Mouse (Mus musculus): ENCODE measurements around the gene Abcc1. TPM values are rescaled to one million over a fixed set of nuclear protein-coding genes. Genes with fewer than 3 reads are reported as not detected.

Gene Abcc1
- polyA plus RNA-seq (2012; ENCODE audit: insufficient read depth, low replicate concordance) = 2.0 and 5.1 TPM in 2 replicates

DNA sequence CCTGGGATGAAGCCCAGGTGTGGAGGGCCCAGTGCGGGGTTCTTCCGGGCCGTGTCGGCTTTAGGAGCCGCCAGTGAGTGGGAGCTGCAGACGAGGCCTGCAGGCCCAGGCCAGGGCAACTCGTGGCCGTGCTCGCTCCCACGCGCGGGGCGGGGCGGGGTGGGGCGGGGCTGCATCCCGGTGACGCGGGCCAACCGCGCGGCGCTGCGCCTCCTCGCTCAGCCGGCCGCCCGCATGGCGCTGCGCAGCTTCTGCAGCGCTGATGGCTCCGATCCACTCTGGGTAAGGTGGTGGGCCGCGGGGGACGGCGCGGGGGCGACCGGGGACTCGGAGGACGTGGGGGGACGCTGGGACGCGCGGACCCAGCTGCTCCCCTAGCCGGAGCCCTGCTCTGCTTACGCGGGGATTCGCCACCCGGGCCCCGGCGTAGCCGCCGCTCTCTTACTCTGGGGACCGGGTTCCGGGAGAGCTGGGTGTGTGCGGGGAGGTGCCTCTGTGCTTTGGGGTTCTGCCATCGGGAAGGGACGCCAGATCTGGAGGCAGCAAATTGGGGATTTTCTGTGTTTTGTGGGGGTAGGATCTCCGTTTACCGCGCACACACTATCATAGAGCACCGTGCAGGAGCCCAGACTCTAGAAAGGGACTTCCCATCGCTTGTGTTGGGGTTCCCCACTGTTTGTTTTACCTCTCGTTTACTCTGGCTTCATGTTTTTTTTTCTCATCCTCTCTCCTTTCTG is at the start of gene Abcc1:
TSS of gene Abcc1 (plus strand) at position 197 of the 737 bp plus-strand sequence.
- Histone ChIP-seq H3K4me1 (peaks cover 88% of the 10 kb centered on the region), H3K27me3 (replicated peaks) (no peaks in the 10 kb centered on the region), H3K4me3 (replicated peaks) (peak within 1 kb of the TSS; percentile 94), H3K36me3 (replicated peaks; ENCODE audit: low read length) (peaks cover 27% of the 10 kb centered on the region), H3K9me3 (no peaks in the 10 kb centered on the region)
- no peak for TF ChIP-seq FLI1 (IDR thresholded peaks at IDR 0.05; ENCODE audit: low read length)
- no peak for TF ChIP-seq GATA1 (IDR thresholded peaks at IDR 0.05; ENCODE audit: borderline replicate concordance, low read length)

DNA sequence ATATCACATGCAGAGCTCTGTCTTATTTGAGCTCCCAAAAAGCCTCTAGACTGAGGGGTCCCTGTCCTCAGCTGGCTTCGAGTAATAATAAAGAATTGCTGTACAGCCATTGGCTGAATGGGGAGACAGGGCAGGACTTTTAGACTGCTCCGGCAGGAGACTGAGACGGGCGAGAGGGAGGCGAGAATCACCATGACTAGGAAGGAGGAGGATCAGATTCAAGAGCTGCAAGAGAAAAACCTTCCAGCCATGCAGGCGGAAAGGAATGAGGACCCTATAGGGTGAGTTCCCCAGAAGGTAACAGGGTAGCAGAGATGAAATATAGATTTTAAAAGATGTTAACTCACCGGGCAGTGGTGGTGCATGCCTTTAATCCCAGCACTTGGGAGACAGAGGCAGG is 48.4 kb upstream of the Abcc1 start:
- Histone ChIP-seq H3K4me3 (replicated peaks) (no peak overlapping the region), H3K4me1 (peaks cover 66% of the 10 kb centered on the region), H3K36me3 (replicated peaks; ENCODE audit: low read length) (peaks cover 60% of the 10 kb centered on the region), H3K9me3 (no peaks in the 10 kb centered on the region), H3K27me3 (replicated peaks) (no peaks in the 10 kb centered on the region)
- TF ChIP-seq GATA1 (IDR thresholded peaks at IDR 0.05; ENCODE audit: borderline replicate concordance, low read length) = no peak
- TF ChIP-seq FLI1 (IDR thresholded peaks at IDR 0.05; ENCODE audit: low read length) = no peak

DNA sequence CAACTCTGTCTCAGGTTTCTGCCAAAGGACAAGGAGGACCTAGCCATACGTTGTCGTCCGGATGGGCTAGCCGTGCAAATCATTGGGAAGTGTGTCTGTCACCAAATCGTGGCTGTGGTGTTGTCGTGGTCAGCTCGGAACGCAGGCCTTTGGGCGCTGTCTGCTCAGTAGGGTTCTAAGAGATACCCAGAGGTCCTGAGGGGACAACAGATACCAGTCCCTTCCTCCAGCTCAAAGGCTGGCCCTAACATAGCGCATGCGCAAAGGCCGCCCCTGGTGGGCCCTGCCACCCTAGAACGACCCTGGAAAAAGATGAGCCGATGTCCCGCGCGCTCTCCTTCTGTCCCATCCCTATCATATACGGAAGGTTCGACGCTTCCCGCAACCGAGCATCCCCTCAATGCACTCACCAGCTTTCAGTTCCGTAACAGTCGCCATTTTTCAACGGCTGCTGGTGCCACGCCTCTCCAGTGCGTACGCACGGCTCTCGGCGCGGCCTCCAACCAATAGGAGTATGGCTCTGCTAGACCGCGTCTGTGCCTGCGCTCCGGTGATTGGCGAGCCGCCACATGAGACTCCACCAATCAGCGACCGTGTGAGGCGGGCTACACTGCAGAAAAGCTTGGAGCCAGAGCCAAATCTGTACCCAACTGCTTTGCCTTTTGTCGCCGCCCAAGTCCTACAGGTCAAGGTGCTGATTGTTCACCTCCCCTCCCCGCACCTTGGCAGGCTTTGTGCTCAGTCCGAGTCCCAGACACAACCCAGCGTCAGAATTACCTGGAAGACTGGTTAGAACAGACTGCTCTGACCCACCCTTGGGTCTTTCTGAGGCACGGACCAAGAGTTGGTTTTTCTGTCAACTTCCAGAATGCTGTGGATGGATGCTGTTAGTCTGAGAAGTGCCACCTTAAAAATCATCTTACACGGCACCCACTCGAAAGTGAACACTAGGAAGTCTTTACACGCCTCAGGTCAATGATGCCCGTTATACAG is 44.2 kb upstream of the Abcc1 start, which contains the start of gene Fopnl:
TSS of gene Fopnl (minus strand) at position 522 of the 993 bp plus-strand sequence.
- Histone ChIP-seq H3K4me3 (replicated peaks) (peak within 1 kb of the TSS; percentile 92), H3K27me3 (replicated peaks) (no peaks in the 10 kb centered on the region), H3K36me3 (replicated peaks; ENCODE audit: low read length) (peaks cover 24% of the 10 kb centered on the region), H3K9me3 (no peaks in the 10 kb centered on the region), H3K4me1 (peaks cover 50% of the 10 kb centered on the region)
- TF ChIP-seq GATA1 (IDR thresholded peaks at IDR 0.05; ENCODE audit: borderline replicate concordance, low read length) (no peak), FLI1 (IDR thresholded peaks at IDR 0.05; ENCODE audit: low read length) (no peak)

DNA sequence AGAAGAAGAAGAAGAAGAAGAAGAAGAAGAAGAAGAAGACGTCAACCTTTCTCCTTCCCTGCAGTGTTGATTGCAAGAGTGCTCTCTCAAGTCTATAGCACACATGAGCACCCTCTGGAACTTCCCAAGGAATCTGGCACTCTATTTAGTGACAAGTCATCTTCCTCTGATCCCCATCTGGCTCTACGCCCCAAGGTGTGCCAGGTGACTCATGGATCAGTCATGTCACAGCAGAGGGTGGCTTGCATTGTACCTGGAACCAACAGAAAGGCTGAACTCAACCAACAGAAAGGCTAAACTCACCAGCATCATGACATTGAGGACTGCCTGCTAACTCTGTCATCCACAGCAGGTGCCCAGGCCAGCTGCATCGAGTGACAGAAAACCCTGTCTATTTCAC is 41.7 kb upstream of the Abcc1 start:
- TF ChIP-seq GATA1 (IDR thresholded peaks at IDR 0.05; ENCODE audit: borderline replicate concordance, low read length) = no peak
- TF ChIP-seq FLI1 (IDR thresholded peaks at IDR 0.05; ENCODE audit: low read length) = no peak
- peaks cover under 1% of the 10 kb centered on the region for H3K36me3 ChIP-seq (replicated peaks; ENCODE audit: low read length)
- H3K4me1 ChIP-seq = peaks cover 40% of the 10 kb centered on the region
- no peaks in the 10 kb centered on the region for H3K27me3 ChIP-seq (replicated peaks)
- H3K4me3 ChIP-seq (replicated peaks) = no peak overlapping the region
- peaks cover 3% of the 10 kb centered on the region; the same call in 1 of the 2 replicates for H3K9me3 ChIP-seq

DNA sequence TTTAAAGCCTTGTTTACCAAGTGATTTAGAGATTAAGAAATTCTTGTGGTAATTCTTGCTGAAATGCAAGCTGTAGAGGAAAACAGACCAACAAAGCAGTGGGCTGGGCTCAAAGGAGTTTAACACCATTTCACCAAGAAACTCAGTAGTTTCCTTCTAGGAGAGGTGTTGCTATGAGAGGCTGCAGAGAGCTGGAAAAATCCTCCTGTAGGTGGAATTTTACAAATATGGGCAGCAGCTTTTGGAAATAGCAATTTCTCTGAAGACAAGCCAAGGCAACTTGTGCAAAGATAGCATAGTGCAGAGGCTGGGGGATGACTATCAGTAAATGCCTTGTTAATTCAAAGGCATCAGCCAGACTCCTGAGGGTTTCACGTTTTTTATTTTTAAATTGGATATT is 40.9 kb upstream of the Abcc1 start:
- TF ChIP-seq GATA1 (IDR thresholded peaks at IDR 0.05; ENCODE audit: borderline replicate concordance, low read length) (no peak), FLI1 (IDR thresholded peaks at IDR 0.05; ENCODE audit: low read length) (no peak)
- Histone ChIP-seq H3K4me3 (replicated peaks) (no peak overlapping the region), H3K27me3 (replicated peaks) (no peaks in the 10 kb centered on the region), H3K36me3 (replicated peaks; ENCODE audit: low read length) (no peaks in the 10 kb centered on the region), H3K4me1 (peaks cover 32% of the 10 kb centered on the region), H3K9me3 (peaks cover 3% of the 10 kb centered on the region; the same call in 1 of the 2 replicates)

DNA sequence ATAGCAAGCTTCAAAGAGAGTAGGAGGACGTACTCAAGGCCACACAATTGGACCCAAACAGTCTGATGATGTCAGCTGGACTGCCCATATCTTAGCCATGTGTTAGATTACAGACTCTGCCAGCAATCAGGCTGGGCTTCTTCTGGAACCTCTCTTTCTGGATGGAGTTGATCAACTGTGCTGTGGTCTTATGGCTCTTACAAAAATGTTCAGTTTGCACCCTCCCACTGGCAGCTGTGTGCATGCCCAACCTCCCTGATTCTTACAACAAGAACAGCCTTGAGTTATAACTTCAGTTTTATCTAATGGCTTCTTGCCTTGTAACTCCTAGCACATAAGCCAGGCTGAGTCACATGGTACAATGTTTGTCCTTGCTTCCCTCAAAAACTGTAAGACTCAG is 33.2 kb upstream of the Abcc1 start:
- Histone ChIP-seq H3K9me3 (peaks cover 1% of the 10 kb centered on the region; the same call in 1 of the 2 replicates), H3K4me1 (peaks cover 9% of the 10 kb centered on the region), H3K36me3 (replicated peaks; ENCODE audit: low read length) (no peaks in the 10 kb centered on the region), H3K27me3 (replicated peaks) (peaks cover 5% of the 10 kb centered on the region), H3K4me3 (replicated peaks) (no peak overlapping the region)
- TF ChIP-seq FLI1 (IDR thresholded peaks at IDR 0.05; ENCODE audit: low read length) (no peak), GATA1 (IDR thresholded peaks at IDR 0.05; ENCODE audit: borderline replicate concordance, low read length) (no peak)

DNA sequence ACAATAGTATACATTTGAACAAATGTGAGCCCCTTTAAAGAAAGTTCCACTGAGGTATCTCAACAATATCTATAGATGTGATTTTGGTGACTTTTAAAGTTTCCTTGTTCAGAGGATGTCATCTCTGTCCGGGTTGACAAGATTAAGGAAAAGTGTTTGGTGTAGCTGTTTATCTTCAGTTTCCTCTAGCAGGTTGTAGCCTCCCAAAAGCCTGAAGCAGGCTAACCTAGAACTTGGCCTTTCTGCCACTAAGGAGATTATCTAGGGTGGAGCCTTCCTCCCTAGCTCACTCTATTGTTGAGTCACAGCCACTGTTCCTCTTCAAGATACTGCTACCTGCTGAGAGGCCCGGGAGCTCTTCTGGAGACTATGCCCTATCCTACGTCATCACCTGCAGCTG is 16.4 kb upstream of the Abcc1 start:
- TF ChIP-seq GATA1 (IDR thresholded peaks at IDR 0.05; ENCODE audit: borderline replicate concordance, low read length) = no peak
- no peak for TF ChIP-seq FLI1 (IDR thresholded peaks at IDR 0.05; ENCODE audit: low read length)
- Histone ChIP-seq H3K27me3 (replicated peaks) (no peaks in the 10 kb centered on the region), H3K4me1 (peaks cover 53% of the 10 kb centered on the region), H3K36me3 (replicated peaks; ENCODE audit: low read length) (no peaks in the 10 kb centered on the region), H3K4me3 (replicated peaks) (no peak overlapping the region), H3K9me3 (no peaks in the 10 kb centered on the region)

DNA sequence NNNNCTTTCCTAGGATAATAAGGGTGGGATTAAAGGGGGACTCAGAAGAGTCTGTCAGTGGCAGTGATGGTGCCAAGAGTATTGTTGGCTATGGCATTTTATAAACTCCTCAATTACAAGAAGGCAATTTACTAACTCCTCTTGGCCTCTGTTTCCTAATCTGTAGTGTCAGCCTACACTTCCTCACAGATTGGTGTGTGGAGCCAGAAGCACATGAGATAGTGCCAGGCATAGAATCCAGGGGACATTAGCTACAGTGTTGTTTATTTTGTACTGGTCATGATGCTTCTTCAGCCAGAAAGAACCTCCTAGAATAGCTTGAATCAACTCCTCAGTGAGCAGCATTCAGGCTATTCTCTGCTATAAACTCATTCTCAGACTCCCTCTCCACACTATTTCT is 9.8 kb upstream of the Abcc1 start:
- H3K4me3 ChIP-seq (replicated peaks) = peak overlapping the region; percentile 53
- TF ChIP-seq GATA1 (IDR thresholded peaks at IDR 0.05; ENCODE audit: borderline replicate concordance, low read length) = no peak
- no peak for TF ChIP-seq FLI1 (IDR thresholded peaks at IDR 0.05; ENCODE audit: low read length)
- H3K36me3 ChIP-seq (replicated peaks; ENCODE audit: low read length) = no peaks in the 10 kb centered on the region
- peaks cover 84% of the 10 kb centered on the region for H3K4me1 ChIP-seq
- H3K9me3 ChIP-seq = no peaks in the 10 kb centered on the region
- no peaks in the 10 kb centered on the region for H3K27me3 ChIP-seq (replicated peaks)

DNA sequence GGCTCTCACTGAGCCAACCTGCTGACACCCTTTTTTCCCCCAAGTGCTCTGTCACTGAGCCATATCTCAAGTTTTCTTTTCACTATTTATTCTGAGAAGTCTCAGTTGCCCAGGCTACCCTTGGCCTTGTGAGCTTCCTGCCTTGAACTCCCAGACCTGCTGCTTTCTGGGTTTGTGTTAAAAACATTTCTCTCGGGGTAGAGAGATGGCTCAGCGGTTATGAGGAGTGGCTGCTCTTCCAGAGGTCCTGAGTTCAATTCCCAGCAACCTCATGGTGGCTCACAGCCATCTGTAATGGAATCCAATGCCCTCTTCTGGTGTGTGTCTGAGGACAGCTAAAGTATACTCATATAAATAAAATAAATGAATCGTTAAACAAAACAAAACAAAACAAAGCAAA is 9.1 kb upstream of the Abcc1 start:
- no peak for TF ChIP-seq FLI1 (IDR thresholded peaks at IDR 0.05; ENCODE audit: low read length)
- TF ChIP-seq GATA1 (IDR thresholded peaks at IDR 0.05; ENCODE audit: borderline replicate concordance, low read length) = no peak
- Histone ChIP-seq H3K4me3 (replicated peaks) (no peak overlapping the region), H3K36me3 (replicated peaks; ENCODE audit: low read length) (no peaks in the 10 kb centered on the region), H3K27me3 (replicated peaks) (no peaks in the 10 kb centered on the region), H3K9me3 (no peaks in the 10 kb centered on the region), H3K4me1 (peaks cover 87% of the 10 kb centered on the region)

Data from megakaryocyte, embryonic 14.5 days (primary cell).